Mouse (Mus musculus) urinary bladder, postnatal 14 days (tissue): Measurements from ENCODE around the gene Mid1ip1.

ENCODE experiments used
- DNase-seq: peaks from one replicate; pipeline ENCODE4 v3.0.0; 2021; ENCODE audit warnings: low spot score

Mid1ip1 gene

DNA sequence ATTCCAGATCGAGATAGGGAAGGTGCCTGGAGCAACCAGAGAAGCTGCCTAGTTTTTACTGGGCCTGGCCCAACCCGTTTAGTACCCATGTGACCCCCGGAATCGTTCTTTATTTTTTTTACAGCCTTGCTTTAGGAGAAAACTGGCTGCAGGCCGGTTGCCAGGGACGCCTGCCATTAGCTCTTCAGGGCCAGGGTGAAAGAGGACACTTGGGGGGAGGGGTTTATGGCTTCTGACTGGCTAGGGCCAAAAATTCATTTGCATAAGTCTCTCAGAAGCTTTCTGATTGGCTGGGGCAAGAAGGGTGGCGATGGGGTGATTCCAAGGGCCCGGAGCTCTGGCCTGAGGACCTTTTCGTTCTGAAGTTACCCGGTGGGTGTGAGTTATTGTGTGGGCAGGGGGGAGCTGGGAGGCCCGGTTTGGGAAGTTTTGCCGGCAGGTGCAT lies at the start of gene Mid1ip1:
Gene Mid1ip1, plus strand, starts transcription at position 318 of the 445 bp plus-strand sequence.
- peak; percentile 86 for DNase-seq

DNA sequence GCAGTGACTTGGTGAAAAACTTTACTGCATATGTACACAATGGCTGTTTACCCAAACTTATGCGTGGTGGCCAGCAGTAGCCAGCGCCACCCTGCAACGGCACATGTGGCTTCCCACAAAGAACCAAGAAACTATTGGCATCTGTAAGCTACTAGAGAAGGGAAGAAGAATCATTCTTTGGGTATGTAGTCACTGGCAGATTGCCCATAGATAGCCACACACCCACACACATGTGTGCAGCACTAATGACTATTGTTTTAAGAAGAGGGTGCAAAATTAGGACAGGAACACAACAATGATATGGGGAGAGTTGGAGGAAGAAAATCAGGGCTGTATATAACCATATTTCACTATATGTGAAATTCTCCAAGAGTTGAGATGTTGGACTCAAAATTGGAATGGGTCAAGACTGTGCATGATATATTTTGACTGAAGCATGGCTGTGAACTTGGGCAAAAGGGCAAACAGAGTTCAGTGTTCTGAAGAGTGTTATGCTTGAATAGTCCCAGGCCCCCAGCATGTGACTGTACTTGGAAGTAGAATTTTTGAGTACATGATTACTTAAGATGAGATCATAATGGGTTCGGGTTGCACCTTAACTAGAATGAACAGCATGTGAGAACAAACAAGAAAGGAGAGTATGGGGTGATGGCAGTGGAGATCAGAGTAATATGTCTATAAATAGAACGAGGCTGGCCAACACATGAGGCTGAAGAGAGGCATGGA lies 20.2 kb upstream of the Mid1ip1 start:
- no peak for DNase-seq

GRCm38 (mm10) chrX:10706728-10707127 lies 8.1 kb upstream of the Mid1ip1 start:
- DNase-seq: no peak

DNA sequence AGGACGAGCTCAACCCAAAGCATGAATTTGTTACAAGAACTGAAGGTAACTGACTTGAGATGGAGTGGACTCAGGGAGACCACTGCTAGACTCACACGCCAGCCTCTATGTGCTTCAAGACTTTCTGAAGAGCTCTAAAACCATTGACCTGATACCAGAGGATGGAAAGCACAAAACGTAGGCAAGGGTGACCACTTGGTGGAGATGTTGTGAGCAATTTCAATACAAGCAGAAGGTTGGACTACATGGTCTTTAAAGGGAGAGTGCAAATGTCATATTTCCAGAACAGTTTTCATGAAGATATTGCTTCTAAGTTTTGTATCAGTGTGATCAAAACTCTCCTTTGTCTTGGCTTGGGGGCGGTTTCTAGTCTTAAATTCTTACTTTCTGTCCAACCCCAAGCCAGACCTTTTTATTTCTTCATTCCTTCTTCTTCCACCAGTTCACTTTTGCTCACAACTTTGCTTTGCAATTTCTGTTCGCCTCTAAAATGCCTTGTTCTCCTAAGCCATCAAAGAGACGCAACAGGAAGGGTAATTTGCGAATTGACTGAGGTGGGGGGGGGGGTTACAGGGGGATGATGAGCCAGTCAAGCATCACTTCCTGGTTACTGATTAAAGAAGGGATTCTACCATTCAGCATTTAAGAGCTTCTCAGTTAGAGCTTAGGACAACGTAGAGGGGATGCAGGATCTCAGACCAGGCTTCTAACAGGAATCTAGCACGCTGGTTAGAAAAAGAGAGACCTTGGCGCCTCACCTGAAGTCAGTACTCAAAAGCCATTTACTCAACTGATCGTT lies 775 bp upstream of the Mid1ip1 start:
- DNase-seq: no peak

GRCm38 (mm10) chrX:10716917-10717763 lies 2.3 kb downstream of the Mid1ip1 start:
- peak; percentile 92 for DNase-seq

DNA sequence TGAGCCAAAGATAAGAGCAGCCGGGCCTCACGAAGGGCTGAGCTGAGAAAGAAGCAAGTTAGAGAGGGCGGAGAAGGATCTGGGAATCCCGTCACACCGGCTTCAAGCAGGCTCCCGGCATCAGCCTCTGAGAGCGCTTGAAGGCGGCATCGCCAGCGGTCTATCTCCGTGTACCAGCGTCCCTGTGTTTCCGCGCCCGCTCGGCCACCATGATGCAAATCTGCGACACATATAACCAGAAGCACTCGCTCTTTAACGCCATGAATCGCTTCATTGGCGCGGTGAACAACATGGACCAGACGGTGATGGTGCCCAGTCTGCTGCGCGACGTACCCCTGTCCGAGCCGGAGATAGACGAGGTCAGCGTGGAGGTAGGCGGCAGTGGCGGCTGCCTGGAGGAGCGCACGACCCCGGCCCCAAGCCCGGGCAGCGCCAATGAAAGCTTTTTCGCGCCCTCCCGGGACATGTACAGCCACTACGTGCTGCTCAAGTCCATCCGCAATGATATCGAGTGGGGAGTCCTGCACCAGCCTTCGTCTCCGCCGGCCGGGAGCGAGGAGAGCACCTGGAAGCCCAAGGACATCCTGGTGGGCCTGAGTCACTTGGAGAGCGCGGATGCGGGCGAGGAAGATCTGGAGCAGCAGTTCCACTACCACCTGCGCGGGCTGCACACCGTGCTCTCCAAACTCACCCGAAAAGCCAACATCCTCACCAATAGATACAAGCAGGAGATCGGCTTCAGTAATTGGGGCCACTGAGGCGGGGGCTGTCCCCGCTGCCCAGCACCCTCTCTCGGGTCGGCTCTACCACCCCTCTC lies 3.4 kb downstream of the Mid1ip1 start:
- DNase-seq: peak; percentile 17

- peak; percentile 70 for DNase-seq
Measured at GRCm38 (mm10) chrX:10718838-10719539, 4.2 kb downstream of the Mid1ip1 start.

DNA sequence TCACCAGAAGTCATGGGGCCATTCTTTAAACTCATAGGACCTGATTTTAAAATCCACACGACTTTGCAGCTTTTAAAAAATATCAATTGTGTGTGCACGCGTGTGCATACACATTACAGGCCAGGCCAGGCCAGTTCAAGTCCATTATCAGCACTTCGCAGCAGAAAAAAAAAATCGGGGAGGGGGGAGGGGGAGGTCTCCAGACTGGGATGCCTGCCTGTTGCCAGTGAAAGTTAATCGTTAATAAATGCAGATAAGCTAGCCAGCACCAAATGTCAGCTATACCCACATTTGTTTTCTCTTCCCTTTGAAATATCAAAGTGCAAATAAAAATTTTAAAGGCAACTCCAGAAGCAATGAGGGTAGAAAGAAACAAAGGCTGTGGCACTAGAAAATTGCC lies 5.6 kb downstream of the Mid1ip1 start:
- DNase-seq: no peak

DNA sequence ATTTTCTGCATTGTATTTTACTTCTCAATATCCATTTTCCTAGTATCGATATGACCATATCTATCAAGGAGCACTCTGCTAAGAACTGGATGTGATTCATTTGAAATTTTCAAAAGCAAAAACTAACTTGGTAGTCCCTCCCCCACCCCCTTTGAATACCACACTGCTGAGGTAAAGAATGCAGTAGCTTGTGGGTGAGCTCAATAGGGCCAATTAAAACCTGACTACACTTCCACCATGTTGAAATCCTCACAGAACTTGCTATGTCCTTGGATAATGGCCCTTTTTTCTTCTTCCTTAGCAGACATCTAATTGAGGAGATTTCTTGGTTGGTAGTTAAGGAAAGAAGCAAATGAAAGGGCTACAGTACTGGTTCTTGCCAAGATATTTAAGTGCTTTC lies 9.8 kb downstream of the Mid1ip1 start:
- no peak for DNase-seq

GRCm38 (mm10) chrX:10729488-10729887 lies 14.7 kb downstream of the Mid1ip1 start:
- no peak for DNase-seq

DNA sequence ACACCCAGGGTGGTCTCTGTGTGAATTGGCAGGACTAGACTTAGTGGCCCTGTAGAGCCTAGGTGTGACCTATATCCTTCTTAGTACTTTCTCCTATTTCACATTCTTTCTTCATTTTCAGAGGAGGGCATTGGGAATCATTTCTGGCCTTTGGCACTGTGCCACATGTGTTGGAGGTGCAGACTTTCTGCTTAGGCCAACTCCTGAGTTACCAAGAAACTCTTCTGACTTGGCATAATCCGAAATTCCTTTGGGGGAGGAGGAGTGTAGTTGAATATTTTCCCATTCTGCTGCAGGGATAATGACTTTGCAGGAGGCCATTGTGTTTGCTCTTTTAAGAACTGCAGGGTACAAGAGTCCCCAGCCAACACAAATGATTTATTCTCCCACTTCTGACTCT lies 19.6 kb downstream of the Mid1ip1 start:
- peak; percentile 17 for DNase-seq

DNA sequence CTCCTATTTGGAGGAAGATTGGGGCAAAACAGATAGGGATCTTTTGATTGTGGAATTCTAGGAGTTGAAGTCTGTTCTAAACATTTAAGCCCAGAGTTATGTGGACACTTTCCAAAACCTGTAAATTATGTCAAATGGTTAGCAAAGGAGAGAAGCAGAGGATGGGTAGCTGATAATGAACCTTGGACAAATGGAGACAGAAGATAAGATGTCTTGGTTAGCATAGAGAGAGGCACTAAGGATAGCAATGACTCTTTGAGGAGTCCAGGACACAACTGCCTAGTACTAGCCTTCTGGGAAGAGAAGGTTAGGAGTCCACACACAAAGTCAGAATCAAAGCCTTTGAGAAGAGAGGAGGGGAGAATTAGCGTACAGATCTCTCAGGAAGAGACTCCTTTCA lies 20.1 kb downstream of the Mid1ip1 start:
- DNase-seq: no peak

GRCm38 (mm10) chrX:10758866-10759265 lies 44.1 kb downstream of the Mid1ip1 start:
- no peak for DNase-seq

DNA sequence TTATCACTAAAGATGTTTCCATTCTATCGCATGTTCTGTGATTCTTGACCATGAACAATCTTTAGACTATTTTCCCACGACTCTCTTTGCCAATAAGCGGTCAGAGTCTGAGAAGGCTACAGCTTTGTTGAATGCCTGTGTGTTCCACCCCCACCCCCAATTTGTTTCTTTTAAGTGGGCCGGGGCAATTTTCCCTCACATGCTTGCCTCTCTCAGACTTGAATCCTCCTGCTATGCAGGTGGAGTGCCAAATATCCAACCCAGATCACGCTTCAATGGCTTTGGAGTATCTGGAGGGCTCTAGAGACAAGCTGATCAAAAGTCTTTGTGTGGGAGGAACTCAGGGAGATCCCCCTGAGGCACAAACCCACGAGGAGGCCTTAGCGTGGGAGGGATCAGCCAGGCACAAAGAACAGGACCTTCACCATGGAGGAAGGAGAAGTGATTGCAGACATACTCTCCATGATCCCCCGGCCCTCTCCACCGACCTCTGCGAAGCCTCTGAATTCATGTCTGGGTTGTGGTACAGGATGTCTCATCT lies 48.7 kb downstream of the Mid1ip1 start:
- DNase-seq: no peak
